Mouse (Mus musculus) liver, postnatal 0 days (tissue): ENCODE measurements around the gene Klf12.

Experiments
- CTCF ChIP-seq: sonication (generic); IDR thresholded peaks from 2 replicates; pipeline ENCODE4 v1.5.1; 2016; ENCODE audit warnings: antibody characterized with exemption, low read depth
- EP300 ChIP-seq: IDR thresholded peaks from 2 replicates; pipeline ENCODE4 v1.6.1; 2016; ENCODE audit warnings: antibody characterized with exemption, low read depth, mild to moderate bottlenecking

DNA sequence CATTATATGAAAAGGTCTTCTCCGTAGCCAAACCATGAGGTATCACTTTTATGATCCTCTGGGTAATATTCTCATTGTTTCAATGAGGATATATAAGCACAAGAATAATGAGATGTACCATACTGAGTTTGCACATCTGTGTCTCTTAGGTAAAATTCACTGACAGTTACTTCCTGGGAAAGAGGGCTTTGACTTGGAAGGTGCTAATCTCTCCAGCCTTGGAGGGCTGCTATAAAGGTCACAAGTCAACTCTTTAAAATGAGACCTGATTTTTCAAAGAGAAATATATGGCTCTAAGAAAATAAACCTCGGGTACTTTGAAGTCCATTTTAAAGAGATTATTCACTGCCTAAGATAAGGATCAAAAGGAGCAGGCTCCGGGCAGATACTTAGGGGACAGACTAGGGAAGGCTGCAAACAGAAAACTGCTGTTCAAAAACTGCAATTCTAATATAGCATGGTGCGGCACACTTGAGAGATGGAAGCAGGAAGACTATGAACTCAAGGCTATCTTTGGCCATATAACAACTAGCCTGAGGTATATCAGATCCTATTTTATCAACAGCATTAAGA, 69.2 kb downstream of the Klf12 start:
- TF ChIP-seq CTCF (no peak), EP300 (no peak)
